Mouse (Mus musculus): Measurements from ENCODE around the gene March1.

DNA sequence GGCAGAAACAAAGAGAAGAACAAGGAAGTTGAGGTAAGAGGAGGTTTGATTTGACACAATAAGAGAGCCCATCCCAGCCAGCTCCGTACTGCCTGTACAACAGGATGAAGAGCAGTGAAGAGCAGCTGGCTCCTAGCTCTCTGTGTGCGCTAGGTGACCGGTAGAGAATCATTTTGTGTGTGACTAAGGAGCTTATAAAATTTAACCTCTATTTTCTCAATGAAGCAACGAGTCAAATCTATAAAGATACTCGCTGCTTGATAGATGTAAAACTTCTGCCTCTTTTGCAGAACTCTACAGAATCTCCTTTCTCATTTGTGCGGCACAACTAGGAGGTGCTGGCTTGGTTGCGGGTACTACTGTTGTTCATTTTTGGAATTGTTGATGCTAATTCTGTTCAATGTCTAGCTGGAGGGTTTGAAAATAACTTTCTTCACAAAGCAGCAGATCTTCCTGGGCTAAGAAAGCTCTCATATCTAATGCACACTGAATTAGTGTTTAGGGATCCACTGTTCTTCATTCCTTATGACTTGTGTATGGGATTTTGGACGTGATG is 349.6 kb downstream of the March1 start:
- TF ChIP-seq CTCF (IDR thresholded peaks at IDR 0.05; ENCODE audit: borderline replicate concordance, insufficient read depth, low read length) (no peak), POLR2A (IDR thresholded peaks at IDR 0.05; ENCODE audit: low read depth, low read length) (no peak)

Data from embryonic fibroblast, embryonic 13.5 days (primary cell).